Mouse (Mus musculus) lung, postnatal 0 days (tissue): ENCODE measurements around the gene Arf1. TPM values are rescaled to one million over a fixed set of nuclear protein-coding genes. Genes with fewer than 3 reads are reported as not detected.
"Not testable (repeated sequence)": the region's sequence is repeated elsewhere in the genome, so short reads cannot be mapped to it uniquely, and the experiment has no call there.

ENCODE experiments used
- ATAC-seq: fragments of 200-750 bp; cut with Nextera tagmentation; 2 replicates; pipeline ENCODE4 v1.8.0; 2017; ENCODE audit warnings: moderate library complexity
- DNase-seq: peaks from one replicate; pipeline ENCODE4 v3.0.0-alpha.2; 2016; ENCODE audit warnings: low spot score
- H3K27ac ChIP-seq: fragments of 300-500 bp; sonication (generic); 2 replicates; pipeline ENCODE4 v1.5.1; 2014; ENCODE audit warnings: antibody characterized with exemption, mild to moderate bottlenecking, low read length, mixed read lengths
- H3K27me3 ChIP-seq: fragments of 300-500 bp; sonication (generic); replicated peaks from 2 replicates; pipeline ENCODE4 v1.6.1; 2014; ENCODE audit warnings: low read length, mixed read lengths; ENCODE audit not compliant: insufficient read depth
- H3K36me3 ChIP-seq: fragments of 300-500 bp; sonication (generic); 2 replicates; pipeline ENCODE4 v1.6.1; 2014; ENCODE audit warnings: low read length, mixed read lengths; ENCODE audit not compliant: insufficient read depth
- H3K4me1 ChIP-seq: fragments of 300-500 bp; sonication (generic); 2 replicates; pipeline ENCODE4 v1.6.1; 2014; ENCODE audit warnings: antibody characterized with exemption, low read depth, low read length, mixed read lengths; ENCODE audit not compliant: insufficient read depth
- H3K4me2 ChIP-seq: fragments of 300-500 bp; sonication (generic); replicated peaks from 2 replicates; pipeline ENCODE4 v1.6.1; 2014; ENCODE audit warnings: low read depth, mild to moderate bottlenecking, low read length, moderate library complexity, mixed read lengths
- H3K4me3 ChIP-seq: fragments of 300-500 bp; sonication (generic); 2 replicates; pipeline ENCODE4 v1.5.1; 2014; ENCODE audit warnings: low read depth, low read length
- H3K9ac ChIP-seq: fragments of 300-500 bp; sonication (generic); replicated peaks from 2 replicates; pipeline ENCODE4 v1.6.1; 2014; ENCODE audit warnings: low read depth, mild to moderate bottlenecking
- H3K9me3 ChIP-seq: fragments of 300-500 bp; sonication (generic); 2 replicates; pipeline ENCODE4 v1.6.1; 2016; ENCODE audit warnings: low read length, mixed read lengths
- CTCF ChIP-seq: IDR thresholded peaks from 2 replicates; pipeline ENCODE4 v1.5.1; 2016; ENCODE audit warnings: antibody characterized with exemption, mild to moderate bottlenecking
- EP300 ChIP-seq: IDR thresholded peaks from 2 replicates; pipeline ENCODE4 v1.6.1; 2016; ENCODE audit warnings: antibody characterized with exemption, mild to moderate bottlenecking, control low read depth
- WGBS: fragments of 180-500 bp; shearing (Covaris S2); extraction: QIAGEN DNeasy Blood & Tissue Kit; methylation state at CpG from one replicate; pipeline ENCODE4 v1.1.7; 2014; 5-methylcytosine and 5-hydroxymethylcytosine counted together
- polyA plus RNA-seq: library from polyadenylated mRNA; unstranded; fragments of >200 nt; fragmentation: Nextera tagmentation; extraction: Ambion mirVana; gene quantifications from 2 replicates; pipeline ENCODE4 v1.2.1, GENCODE M21; 2015

Arf1 gene
- polyA plus RNA-seq, 1 experiment from 2014 or later = 647 TPM

- ATAC-seq (no peak), DNase-seq (no peak)
- TF ChIP-seq CTCF (no peak), EP300 (no peak)
- Histone ChIP-seq H3K4me2 (no peak overlapping the region), H3K9me3 (no peaks in the 10 kb centered on the region), H3K27ac (no peak overlapping the region), H3K9ac (no peak overlapping the region), H3K27me3 (no peaks in the 10 kb centered on the region), H3K4me3 (no peak overlapping the region), H3K36me3 (peaks cover 3% of the 10 kb centered on the region; the same call in 1 of the 2 replicates), H3K4me1 (peaks cover 61% of the 10 kb centered on the region)
- 70% methylated on average over 4 of the region's 4 CpGs for WGBS
Observed at GRCm38 (mm10) chr11:59222306-59222705, 5.8 kb downstream of the Arf1 start.

GRCm38 (mm10) chr11:59221604-59222003 lies 6.5 kb downstream of the Arf1 start:
- ATAC-seq = no peak
- no peak overlapping the region for H3K4me2 ChIP-seq
- H3K9ac ChIP-seq = no peak overlapping the region
- TF ChIP-seq EP300 (no peak), CTCF (no peak)
- H3K4me1 ChIP-seq = peaks cover 59% of the 10 kb centered on the region
- H3K9me3 ChIP-seq = no peaks in the 10 kb centered on the region
- H3K36me3 ChIP-seq = peaks cover 3% of the 10 kb centered on the region; the same call in 1 of the 2 replicates
- no peak overlapping the region for H3K4me3 ChIP-seq
- H3K27ac ChIP-seq = peak overlapping the region; percentile 40; the same call in 1 of the 2 replicates
- H3K27me3 ChIP-seq = no peaks in the 10 kb centered on the region
- no peak for DNase-seq

GRCm38 (mm10) chr11:59219064-59219463 lies 9.0 kb downstream of the Arf1 start:
- Histone ChIP-seq H3K4me2 (peak overlapping the region; percentile 19; the same call in 1 of the 2 replicates), H3K4me3 (no peak overlapping the region), H3K4me1 (peaks cover 35% of the 10 kb centered on the region), H3K27me3 (no peaks in the 10 kb centered on the region), H3K27ac (peak overlapping the region; percentile 74), H3K9me3 (no peaks in the 10 kb centered on the region), H3K9ac (no peak overlapping the region), H3K36me3 (peaks cover 3% of the 10 kb centered on the region; the same call in 1 of the 2 replicates)
- TF ChIP-seq EP300 (no peak), CTCF (peak; percentile 76)
- DNase-seq (peak; percentile 45), ATAC-seq (no peak; the same call in 1 of the 2 replicates)

- H3K27me3 ChIP-seq = no peaks in the 10 kb centered on the region
- H3K9me3 ChIP-seq = no peaks in the 10 kb centered on the region
- peak; percentile 88 for TF ChIP-seq EP300
- TF ChIP-seq CTCF = no peak
- H3K4me2 ChIP-seq = peak overlapping the region; percentile 19; the same call in 1 of the 2 replicates
- no peak overlapping the region for H3K4me3 ChIP-seq
- peaks cover 3% of the 10 kb centered on the region; the same call in 1 of the 2 replicates for H3K36me3 ChIP-seq
- DNase-seq (peak; percentile 95), ATAC-seq (peak; percentile 93)
- H3K27ac ChIP-seq = peak overlapping the region; percentile 74
- no peak overlapping the region for H3K9ac ChIP-seq
- 58% methylated on average over 4 of the region's 4 CpGs for WGBS
- peaks cover 31% of the 10 kb centered on the region for H3K4me1 ChIP-seq
Observed at GRCm38 (mm10) chr11:59218389-59218998, 9.6 kb downstream of the Arf1 start.

- H3K27me3 ChIP-seq = no peaks in the 10 kb centered on the region
- peaks cover 20% of the 10 kb centered on the region for H3K4me1 ChIP-seq
- 59% methylated on average over 3 of the region's 3 CpGs for WGBS
- TF ChIP-seq EP300 (no peak), CTCF (no peak)
- H3K9me3 ChIP-seq = no peaks in the 10 kb centered on the region
- no peak overlapping the region for H3K9ac ChIP-seq
- no peak overlapping the region for H3K4me2 ChIP-seq
- no peak for ATAC-seq
- no peak overlapping the region for H3K4me3 ChIP-seq
- H3K27ac ChIP-seq = peak overlapping the region; percentile 74
- DNase-seq = no peak
- peaks cover 3% of the 10 kb centered on the region; the same call in 1 of the 2 replicates for H3K36me3 ChIP-seq
Observed at GRCm38 (mm10) chr11:59216955-59217354, 11.1 kb downstream of the Arf1 start.

GRCm38 (mm10) chr11:59212892-59213494 lies 15.1 kb downstream of the Arf1 start:
- peaks cover 19% of the 10 kb centered on the region; the same call in 1 of the 2 replicates for H3K36me3 ChIP-seq
- no peak for ATAC-seq

GRCm38 (mm10) chr11:59212320-59212719 lies 15.8 kb downstream of the Arf1 start:
- not testable (repeated sequence) for ATAC-seq

More at GRCm38 (mm10) chr11:59212892-59213494, 15.1 kb downstream of the Arf1 start:
- peaks cover under 1% of the 10 kb centered on the region; the same call in 1 of the 2 replicates for H3K4me1 ChIP-seq
- no peaks in the 10 kb centered on the region for H3K27me3 ChIP-seq
- no peak for DNase-seq
- H3K9ac ChIP-seq = no peak overlapping the region
- no peak overlapping the region for H3K27ac ChIP-seq
- no peak for TF ChIP-seq CTCF
- no peak for TF ChIP-seq EP300
- no peaks in the 10 kb centered on the region for H3K9me3 ChIP-seq
- no peak overlapping the region for H3K4me3 ChIP-seq
- 83% methylated on average over 12 of the region's 12 CpGs for WGBS
- no peak overlapping the region for H3K4me2 ChIP-seq

GRCm38 (mm10) chr11:59211561-59211960 lies 16.5 kb downstream of the Arf1 start:
- not testable (repeated sequence) for DNase-seq, H3K9ac ChIP-seq, H3K27me3 ChIP-seq, ATAC-seq, H3K4me2 ChIP-seq, H3K4me1 ChIP-seq, H3K4me3 ChIP-seq, H3K27ac ChIP-seq, H3K9me3 ChIP-seq
- WGBS = 74% methylated on average over 7 of the region's 9 CpGs
- H3K36me3 ChIP-seq = peaks cover 19% of the 10 kb centered on the region; the same call in 1 of the 2 replicates

More at GRCm38 (mm10) chr11:59212320-59212719, 15.8 kb downstream of the Arf1 start:
- H3K36me3 ChIP-seq = peaks cover 19% of the 10 kb centered on the region; the same call in 1 of the 2 replicates
- H3K4me1 ChIP-seq, H3K9me3 ChIP-seq, H3K4me2 ChIP-seq, DNase-seq, H3K9ac ChIP-seq, H3K27ac ChIP-seq, H3K27me3 ChIP-seq, H3K4me3 ChIP-seq: not testable (repeated sequence)
- 60% methylated on average over 12 of the region's 12 CpGs for WGBS
